Mouse (Mus musculus) kidney, postnatal 0 days (tissue): ENCODE measurements around the gene Dapk2. TPM values are rescaled to one million over a fixed set of nuclear protein-coding genes. Genes with fewer than 3 reads are reported as not detected.
A peak's percentile ranks its signal among the peaks of the same experiment; 100 is the strongest.

Source experiments
- ATAC-seq: fragments of 200-750 bp; cut with Nextera tagmentation; replicated peaks from 2 replicates; pipeline ENCODE4 v1.8.0; 2017; ENCODE audit warnings: low read depth, moderate number of reproducible peaks, moderate TSS enrichment, moderate library complexity; ENCODE audit not compliant: low FRiP score
- DNase-seq: peaks from one replicate; pipeline ENCODE4 v3.0.0-alpha.2; 2016; ENCODE audit warnings: low spot score
- H3K27ac ChIP-seq: fragments of 300-500 bp; sonication (generic); 2 replicates; pipeline ENCODE4 v1.5.1; 2014; ENCODE audit warnings: mild to moderate bottlenecking
- H3K27me3 ChIP-seq: fragments of 300-500 bp; sonication (generic); 2 replicates; pipeline ENCODE4 v1.6.1; 2014; ENCODE audit warnings: low read length, mixed read lengths; ENCODE audit not compliant: insufficient read depth
- H3K36me3 ChIP-seq: fragments of 300-500 bp; sonication (generic); 2 replicates; pipeline ENCODE4 v1.6.1; 2014; ENCODE audit warnings: low read length, mixed read lengths; ENCODE audit not compliant: insufficient read depth
- H3K4me1 ChIP-seq: fragments of 300-500 bp; sonication (generic); replicated peaks from 2 replicates; pipeline ENCODE4 v1.6.1; 2014; ENCODE audit warnings: antibody characterized with exemption, low read length, mixed read lengths; ENCODE audit not compliant: insufficient read depth
- H3K4me2 ChIP-seq: fragments of 300-500 bp; sonication (generic); 2 replicates; pipeline ENCODE4 v1.6.1; 2014; ENCODE audit warnings: mild to moderate bottlenecking, low read length, moderate library complexity, mixed read lengths
- H3K4me3 ChIP-seq: fragments of 300-500 bp; sonication (generic); replicated peaks from 2 replicates; pipeline ENCODE4 v1.5.1; 2014; ENCODE audit warnings: low read depth, low read length
- H3K9ac ChIP-seq: fragments of 300-500 bp; sonication (generic); 2 replicates; pipeline ENCODE4 v1.6.1; 2014; ENCODE audit warnings: low read depth, low read length
- H3K9me3 ChIP-seq: fragments of 300-500 bp; sonication (generic); replicated peaks from 2 replicates; pipeline ENCODE4 v1.6.1; 2016; ENCODE audit warnings: low read length, inconsistent platforms, mixed read lengths
- CTCF ChIP-seq: IDR thresholded peaks from 2 replicates; pipeline ENCODE4 v1.5.1; 2016; ENCODE audit warnings: antibody characterized with exemption, low read depth, mild to moderate bottlenecking, moderate library complexity
- WGBS: fragments of 180-500 bp; shearing (Covaris S2); extraction: QIAGEN DNeasy Blood & Tissue Kit; methylation state at CpG from one replicate; pipeline ENCODE4 v1.1.7; 2014; 5-methylcytosine and 5-hydroxymethylcytosine counted together
- polyA plus RNA-seq: library from polyadenylated mRNA; unstranded; fragments of >200 nt; fragmentation: Nextera tagmentation; extraction: Ambion mirVana; gene quantifications from 2 replicates; pipeline ENCODE4 v1.2.1, GENCODE M21; 2015

Dapk2 gene
- polyA plus RNA-seq, 1 experiment from 2014 or later: 8.6 TPM

DNA sequence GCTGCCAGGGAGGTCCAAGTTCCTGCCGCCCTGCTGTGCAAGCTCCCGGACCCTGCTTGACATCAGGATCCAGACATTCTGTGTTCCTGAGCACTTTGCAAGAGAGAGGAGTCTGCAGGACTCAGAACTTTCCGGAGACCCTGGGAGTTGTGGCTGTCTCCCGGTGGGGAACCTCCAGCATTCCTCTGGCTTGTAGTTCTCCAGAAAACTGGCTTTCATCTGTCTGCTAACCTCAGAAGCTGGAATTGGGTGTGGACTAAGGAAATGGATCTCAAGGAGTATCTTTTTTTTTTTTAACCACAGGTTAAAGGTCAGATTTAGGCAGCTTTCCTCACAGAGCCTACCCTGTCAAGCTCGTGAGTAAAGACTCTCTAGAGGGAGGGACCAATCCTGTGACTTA, 113.7 kb downstream of the Dapk2 start:
- Histone ChIP-seq H3K27me3 (no peaks in the 10 kb centered on the region), H3K9ac (no peak overlapping the region), H3K36me3 (no peaks in the 10 kb centered on the region), H3K4me3 (no peak overlapping the region), H3K9me3 (no peaks in the 10 kb centered on the region), H3K4me1 (peaks cover 11% of the 10 kb centered on the region), H3K27ac (no peak overlapping the region), H3K4me2 (no peak overlapping the region)
- 40% methylated on average over 5 of the region's 5 CpGs for WGBS
- TF ChIP-seq CTCF: no peak
- DNase-seq (no peak), ATAC-seq (no peak)

DNA sequence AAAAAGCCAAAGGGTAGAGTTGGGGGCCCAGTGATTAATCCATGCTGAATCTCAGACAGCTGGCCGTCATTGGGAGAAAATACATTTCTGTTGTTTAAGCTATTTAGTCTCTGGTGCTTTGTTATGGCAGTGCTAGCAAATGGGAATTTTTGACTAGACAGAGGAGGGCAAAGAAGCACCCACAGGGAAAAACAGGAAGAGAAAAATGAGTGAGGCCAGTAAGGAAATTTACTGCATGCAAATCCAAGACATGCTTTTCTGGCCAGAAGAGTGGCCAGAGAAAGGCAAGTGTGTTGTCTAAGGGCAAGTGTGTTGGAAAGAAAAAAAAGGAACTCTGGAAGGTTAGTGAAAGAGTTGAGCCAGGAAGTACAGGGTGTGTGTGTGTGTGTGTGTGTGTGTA, 115.6 kb downstream of the Dapk2 start:
- DNase-seq (no peak), ATAC-seq (no peak)
- H3K4me3 ChIP-seq: no peak overlapping the region
- no peak overlapping the region for H3K9ac ChIP-seq
- no peaks in the 10 kb centered on the region for H3K36me3 ChIP-seq
- H3K9me3 ChIP-seq: no peaks in the 10 kb centered on the region
- H3K27ac ChIP-seq: no peak overlapping the region
- TF ChIP-seq CTCF: no peak
- peaks cover 15% of the 10 kb centered on the region for H3K4me1 ChIP-seq
- no peaks in the 10 kb centered on the region for H3K27me3 ChIP-seq
- no peak overlapping the region for H3K4me2 ChIP-seq
- WGBS: 100% methylated on average over 1 of the region's 1 CpGs

DNA sequence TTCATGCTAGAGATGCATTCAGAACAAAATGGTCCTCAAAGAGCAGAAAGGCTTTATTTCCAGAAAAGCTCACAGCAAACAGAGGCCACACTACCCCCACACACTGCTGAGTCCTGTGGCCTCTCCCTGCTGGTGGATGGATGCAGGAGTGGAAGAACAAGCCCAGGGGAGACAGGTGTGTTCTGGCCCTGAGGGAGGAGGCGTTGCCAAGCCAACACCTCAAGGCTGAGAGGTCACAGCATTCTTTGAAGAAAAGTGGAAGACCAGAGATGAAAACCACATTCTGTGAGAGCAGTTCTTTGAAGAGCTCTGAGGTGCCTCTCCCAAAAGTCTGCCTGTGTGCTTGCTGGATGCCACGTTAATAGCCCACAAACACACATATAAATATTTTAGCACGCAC, 116.6 kb downstream of the Dapk2 start:
- H3K4me3 ChIP-seq: no peak overlapping the region
- no peak overlapping the region for H3K4me2 ChIP-seq
- no peak overlapping the region for H3K27ac ChIP-seq
- H3K27me3 ChIP-seq: no peaks in the 10 kb centered on the region
- H3K36me3 ChIP-seq: no peaks in the 10 kb centered on the region
- no peaks in the 10 kb centered on the region for H3K9me3 ChIP-seq
- peaks cover 15% of the 10 kb centered on the region for H3K4me1 ChIP-seq
- no peak for TF ChIP-seq CTCF
- H3K9ac ChIP-seq: no peak overlapping the region
- DNase-seq (no peak), ATAC-seq (no peak)
- 47% methylated on average over 3 of the region's 3 CpGs for WGBS

DNA sequence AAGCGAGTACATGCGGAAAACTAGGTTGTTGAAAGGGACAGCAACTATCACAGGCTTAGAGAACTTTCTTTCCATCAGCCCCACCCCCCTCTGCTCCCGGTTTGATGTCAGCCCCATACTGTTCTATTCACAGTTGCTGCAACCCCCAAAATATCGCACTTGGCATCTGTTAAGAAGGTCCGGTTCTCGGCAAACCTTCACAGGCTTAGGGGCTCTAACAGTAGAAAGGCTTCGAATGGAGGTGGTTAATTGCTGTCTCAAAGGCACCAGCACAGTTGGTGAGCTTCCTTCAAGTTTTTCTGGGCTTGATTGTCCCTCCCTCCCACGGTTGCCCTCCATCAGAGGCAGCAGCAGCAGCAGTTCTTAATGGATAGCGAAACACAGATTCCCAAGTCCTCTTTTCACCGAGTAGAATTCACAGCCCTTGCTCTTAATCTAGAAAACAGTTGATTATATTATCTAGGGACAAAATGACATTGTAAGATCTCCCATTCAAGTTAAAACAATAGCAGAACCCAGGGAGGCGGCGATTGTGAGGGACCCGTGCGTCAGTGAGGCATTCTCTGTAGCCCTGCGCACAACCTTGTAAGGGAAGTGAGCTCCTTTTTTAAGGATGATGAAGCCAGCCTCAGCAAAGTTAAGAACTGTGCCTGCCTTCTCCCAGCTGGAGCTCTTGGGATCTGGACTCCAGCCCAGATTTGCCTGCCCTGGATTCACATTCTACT, 117.4 kb downstream of the Dapk2 start:
- WGBS: 8% methylated on average over 15 of the region's 15 CpGs
- TF ChIP-seq CTCF: no peak
- H3K9ac ChIP-seq: no peak overlapping the region
- DNase-seq (peak; percentile 39), ATAC-seq (no peak)
- peak overlapping the region; percentile 50 for H3K4me2 ChIP-seq
- H3K4me3 ChIP-seq: no peak overlapping the region
- no peaks in the 10 kb centered on the region for H3K27me3 ChIP-seq
- no peaks in the 10 kb centered on the region for H3K36me3 ChIP-seq
- H3K9me3 ChIP-seq: no peaks in the 10 kb centered on the region
- H3K27ac ChIP-seq: peak overlapping the region; percentile 47
- peaks cover 15% of the 10 kb centered on the region for H3K4me1 ChIP-seq

DNA sequence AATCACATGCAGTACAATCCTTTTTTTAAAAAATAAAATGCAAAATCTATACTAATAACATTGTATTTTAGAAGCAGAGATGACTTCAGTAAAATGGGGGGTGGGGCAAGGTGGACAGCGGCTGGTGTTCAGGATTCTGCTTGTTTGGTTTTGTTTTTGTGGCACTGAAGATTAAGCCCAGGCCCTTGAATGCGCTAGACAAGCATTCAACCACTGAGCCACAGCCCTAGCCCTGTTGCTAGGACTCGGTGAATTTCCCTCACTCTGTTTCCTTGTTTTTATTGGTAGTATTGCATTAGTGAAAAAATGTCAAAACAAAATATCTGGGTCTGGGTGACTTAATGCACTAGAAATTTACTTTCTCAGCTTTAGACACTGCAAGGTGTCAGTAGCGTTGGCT, 118.0 kb downstream of the Dapk2 start:
- H3K27ac ChIP-seq: no peak overlapping the region
- no peak overlapping the region for H3K4me2 ChIP-seq
- H3K9me3 ChIP-seq: no peaks in the 10 kb centered on the region
- 56% methylated on average over 4 of the region's 4 CpGs for WGBS
- H3K9ac ChIP-seq: no peak overlapping the region
- no peaks in the 10 kb centered on the region for H3K27me3 ChIP-seq
- no peak for TF ChIP-seq CTCF
- H3K36me3 ChIP-seq: no peaks in the 10 kb centered on the region
- ATAC-seq (no peak), DNase-seq (peak; percentile 18)
- peaks cover 15% of the 10 kb centered on the region for H3K4me1 ChIP-seq
- H3K4me3 ChIP-seq: no peak overlapping the region

DNA sequence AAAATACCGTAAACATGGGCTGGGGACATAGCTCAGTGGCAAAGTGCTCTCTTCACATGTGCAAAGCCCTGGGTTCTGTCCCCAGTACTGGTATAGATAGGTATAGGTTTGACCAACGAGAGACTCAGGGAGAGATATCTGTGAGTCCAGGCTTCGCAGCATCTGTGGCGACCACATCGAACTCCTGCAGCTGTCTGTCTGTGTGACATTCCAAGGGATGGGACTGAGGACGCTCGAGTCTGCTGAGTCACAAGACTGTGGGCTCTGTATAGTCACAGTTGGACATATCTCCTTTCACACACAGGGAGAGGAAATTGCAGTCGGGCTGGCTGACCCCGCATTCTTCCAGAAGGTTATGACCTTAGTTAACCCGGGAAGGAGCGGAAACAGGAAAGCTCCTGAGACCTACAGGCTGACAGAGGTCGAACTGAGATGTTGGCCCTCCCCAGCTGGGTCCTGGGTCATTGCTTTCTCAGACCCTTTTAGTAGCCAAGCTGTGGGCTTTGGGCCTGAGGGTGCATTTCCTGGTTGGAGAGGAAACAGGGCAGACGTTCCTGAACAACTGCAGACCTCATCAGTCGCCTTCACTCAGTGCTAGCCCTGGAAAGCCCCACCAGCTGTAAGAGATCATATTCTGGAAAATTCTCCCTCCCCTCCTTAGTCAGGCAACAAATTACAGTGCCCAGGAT, 118.8 kb downstream of the Dapk2 start:
- H3K27ac ChIP-seq: peak overlapping the region; percentile 42; the same call in 1 of the 2 replicates
- 10% methylated on average over 14 of the region's 14 CpGs for WGBS
- ATAC-seq (peak; percentile 66), DNase-seq (peak; percentile 85)
- no peaks in the 10 kb centered on the region for H3K27me3 ChIP-seq
- H3K4me1 ChIP-seq: peaks cover 15% of the 10 kb centered on the region
- H3K36me3 ChIP-seq: no peaks in the 10 kb centered on the region
- no peak for TF ChIP-seq CTCF
- H3K9ac ChIP-seq: no peak overlapping the region
- no peaks in the 10 kb centered on the region for H3K9me3 ChIP-seq
- no peak overlapping the region for H3K4me3 ChIP-seq
- H3K4me2 ChIP-seq: peak overlapping the region; percentile 15; the same call in 1 of the 2 replicates
